Mouse (Mus musculus) stomach, postnatal 0 days (tissue): ENCODE results near the gene Gm10337. TPM values are rescaled to one million over a fixed set of nuclear protein-coding genes. Genes with fewer than 3 reads are reported as not detected.
A peak's percentile ranks its signal among the peaks of the same experiment; 100 is the strongest.

Experiments
- ATAC-seq: fragments of 200-750 bp; cut with Nextera tagmentation; 2 replicates; pipeline ENCODE4 v1.8.0; 2017; ENCODE audit not compliant: low FRiP score, low TSS enrichment
- DNase-seq: peaks from one replicate; pipeline ENCODE4 v3.0.0-alpha.2; 2016; ENCODE audit warnings: low spot score
- H3K27ac ChIP-seq: fragments of 300-500 bp; sonication (generic); replicated peaks from 2 replicates; pipeline ENCODE4 v1.5.1; 2014; ENCODE audit warnings: mild to moderate bottlenecking, control low read depth
- H3K27me3 ChIP-seq: fragments of 300-500 bp; sonication (generic); 2 replicates; pipeline ENCODE4 v1.6.1; 2014; ENCODE audit warnings: low read length; ENCODE audit not compliant: control insufficient read depth, insufficient read depth
- H3K36me3 ChIP-seq: fragments of 300-500 bp; sonication (generic); 2 replicates; pipeline ENCODE4 v1.6.1; 2014; ENCODE audit warnings: low read length, mixed read lengths; ENCODE audit not compliant: control insufficient read depth, insufficient read depth
- H3K4me1 ChIP-seq: fragments of 300-500 bp; sonication (generic); replicated peaks from 2 replicates; pipeline ENCODE4 v1.6.1; 2014; ENCODE audit warnings: antibody characterized with exemption; ENCODE audit not compliant: control insufficient read depth, insufficient read depth
- H3K4me2 ChIP-seq: fragments of 300-500 bp; sonication (generic); replicated peaks from 2 replicates; pipeline ENCODE4 v1.6.1; 2014; ENCODE audit warnings: low read depth, mild to moderate bottlenecking, control low read depth, moderate library complexity
- H3K4me3 ChIP-seq: fragments of 300-500 bp; sonication (generic); 2 replicates; pipeline ENCODE4 v1.5.1; 2014; ENCODE audit warnings: low read depth, low read length, control low read depth
- H3K9ac ChIP-seq: fragments of 300-500 bp; sonication (generic); 2 replicates; pipeline ENCODE4 v1.6.1; 2014; ENCODE audit warnings: mild to moderate bottlenecking, low read length, control low read depth, mixed read lengths
- H3K9me3 ChIP-seq: fragments of 300-500 bp; sonication (generic); 2 replicates; pipeline ENCODE4 v1.6.1; 2016; ENCODE audit warnings: low read length; ENCODE audit not compliant: control insufficient read depth
- CTCF ChIP-seq: IDR thresholded peaks from 2 replicates; pipeline ENCODE4 v1.5.1; 2016; ENCODE audit warnings: antibody characterized with exemption, low read depth, mild to moderate bottlenecking, moderate library complexity
- EP300 ChIP-seq: optimal IDR thresholded peaks from 2 replicates; pipeline ENCODE3; 2016; ENCODE audit warnings: antibody characterized with exemption
- WGBS: fragments of 180-500 bp; shearing (Covaris S2); extraction: QIAGEN DNeasy Blood & Tissue Kit; methylation state at CpG from one replicate; pipeline ENCODE4 v1.1.7; 2014; 5-methylcytosine and 5-hydroxymethylcytosine counted together
- polyA plus RNA-seq: library from polyadenylated mRNA; unstranded; fragments of >200 nt; fragmentation: Nextera tagmentation; extraction: Ambion mirVana; gene quantifications from 2 replicates; pipeline ENCODE4 v1.2.1, GENCODE M21; 2015

The Gm10337 gene
- polyA plus RNA-seq, 1 experiment from 2014 or later: not detected

DNA sequence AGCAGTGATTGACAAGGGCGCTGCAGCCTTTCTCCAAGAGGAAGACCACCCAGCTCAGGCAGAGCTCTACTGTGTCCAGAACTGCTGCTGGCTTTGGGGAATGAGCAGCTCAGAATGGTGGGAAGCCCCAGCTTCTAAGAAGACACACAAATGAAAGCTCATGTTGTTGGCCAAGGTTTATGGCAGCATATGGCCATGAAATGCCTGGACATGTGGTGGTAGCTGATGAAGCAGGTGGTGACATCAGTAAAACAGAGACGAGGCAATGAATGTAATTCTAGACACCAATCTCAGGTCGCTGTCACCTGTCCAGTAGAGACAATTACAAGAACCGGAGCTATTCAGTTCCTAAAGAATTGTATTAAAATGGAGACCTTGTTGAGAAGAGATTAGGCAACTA, 41.3 kb downstream of the Gm10337 start:
- DNase-seq (no peak), ATAC-seq (no peak)
- 89% methylated on average over 4 of the region's 4 CpGs for WGBS
- no peak for TF ChIP-seq CTCF
- no peak for TF ChIP-seq EP300
- Histone ChIP-seq H3K27me3 (no peaks in the 10 kb centered on the region), H3K4me1 (no peaks in the 10 kb centered on the region), H3K4me3 (no peak overlapping the region), H3K9me3 (no peaks in the 10 kb centered on the region), H3K36me3 (peaks cover 20% of the 10 kb centered on the region), H3K9ac (no peak overlapping the region), H3K27ac (no peak overlapping the region), H3K4me2 (no peak overlapping the region)

DNA sequence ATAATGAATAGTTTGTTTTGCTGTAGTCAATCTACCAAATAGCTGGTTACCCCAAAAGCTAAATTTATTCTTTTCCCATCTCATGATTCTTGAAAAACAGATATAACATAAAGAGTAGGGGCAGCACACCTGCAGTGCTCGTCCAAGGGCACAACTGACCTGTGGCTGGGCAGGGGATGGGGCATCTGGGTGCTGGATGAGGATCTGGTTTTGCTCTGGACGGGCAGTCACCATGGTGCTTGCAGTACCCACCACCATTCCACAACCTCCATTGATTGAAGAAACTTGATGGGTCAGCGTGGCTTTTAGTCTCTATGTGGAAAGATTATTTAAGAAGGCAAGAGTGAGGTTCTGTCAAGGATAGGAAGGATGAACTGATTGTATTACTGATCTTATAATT, 42.7 kb downstream of the Gm10337 start:
- WGBS: 90% methylated on average over 3 of the region's 3 CpGs
- Histone ChIP-seq H3K4me2 (no peak overlapping the region), H3K9me3 (no peaks in the 10 kb centered on the region), H3K9ac (no peak overlapping the region), H3K4me3 (no peak overlapping the region), H3K27ac (no peak overlapping the region), H3K27me3 (no peaks in the 10 kb centered on the region), H3K4me1 (no peaks in the 10 kb centered on the region), H3K36me3 (peaks cover 24% of the 10 kb centered on the region)
- no peak for TF ChIP-seq CTCF
- no peak for TF ChIP-seq EP300
- DNase-seq (no peak), ATAC-seq (no peak)

- Histone ChIP-seq H3K4me3 (no peak overlapping the region), H3K27ac (no peak overlapping the region), H3K27me3 (no peaks in the 10 kb centered on the region), H3K36me3 (peaks cover 25% of the 10 kb centered on the region), H3K4me2 (no peak overlapping the region), H3K4me1 (no peaks in the 10 kb centered on the region), H3K9me3 (no peaks in the 10 kb centered on the region), H3K9ac (no peak overlapping the region)
- WGBS: 76% methylated on average over 3 of the region's 3 CpGs
- ATAC-seq: no peak
- DNase-seq: no peak
- TF ChIP-seq EP300: no peak
- no peak for TF ChIP-seq CTCF
Observed at GRCm38 (mm10) chr15:102546677-102547427, 43.3 kb downstream of the Gm10337 start.

GRCm38 (mm10) chr15:102547478-102547877, 44.0 kb downstream of the Gm10337 start:
- H3K4me2 ChIP-seq: no peak overlapping the region
- peaks cover 23% of the 10 kb centered on the region for H3K36me3 ChIP-seq
- H3K9me3 ChIP-seq: no peaks in the 10 kb centered on the region
- WGBS: 89% methylated on average over 3 of the region's 3 CpGs
- ATAC-seq (no peak), DNase-seq (no peak)
- H3K27me3 ChIP-seq: no peaks in the 10 kb centered on the region
- TF ChIP-seq CTCF: no peak
- no peak overlapping the region for H3K27ac ChIP-seq
- no peak overlapping the region for H3K9ac ChIP-seq
- H3K4me3 ChIP-seq: no peak overlapping the region
- H3K4me1 ChIP-seq: no peaks in the 10 kb centered on the region

GRCm38 (mm10) chr15:102552599-102552998, 49.1 kb downstream of the Gm10337 start:
- H3K9me3 ChIP-seq: no peaks in the 10 kb centered on the region
- H3K27me3 ChIP-seq: no peaks in the 10 kb centered on the region
- H3K36me3 ChIP-seq: peaks cover 19% of the 10 kb centered on the region
- no peak overlapping the region for H3K4me2 ChIP-seq
- DNase-seq: no peak
- ATAC-seq: no peak
- no peak overlapping the region for H3K27ac ChIP-seq
- H3K9ac ChIP-seq: no peak overlapping the region
- no peak overlapping the region for H3K4me3 ChIP-seq
- WGBS: 98% methylated on average over 5 of the region's 5 CpGs
- no peaks in the 10 kb centered on the region for H3K4me1 ChIP-seq
- 0 out of 2 replicates have a peak, but pooled peaks have one; percentile 12 for TF ChIP-seq CTCF
- no peak for TF ChIP-seq EP300

Other genes starting within 250 kb of the Gm10337 start
- 27.2 and 34.6 TPM in 2 replicates for gene Rarg, start 246.2 kb upstream of the Gm10337 start, polyA plus RNA-seq
- 0.10 and 0.12 TPM in 2 replicates for gene Gm9918, start 233.2 kb upstream of the Gm10337 start, polyA plus RNA-seq
- 81.6 and 83.6 TPM in 2 replicates for gene Mfsd5, start 224.3 kb upstream of the Gm10337 start, polyA plus RNA-seq
- 2.2 and 4.0 TPM in 2 replicates for gene Espl1, start 207.5 kb upstream of the Gm10337 start, polyA plus RNA-seq
- 321 and 336 TPM in 2 replicates for gene Pfdn5, start 177.6 kb upstream of the Gm10337 start, polyA plus RNA-seq
- gene Myg1, start 172.0 kb upstream of the Gm10337 start, polyA plus RNA-seq: 39.7 and 44.8 TPM in 2 replicates
- gene Aaas, start 153.0 kb upstream of the Gm10337 start, polyA plus RNA-seq: 21.1 and 21.7 TPM in 2 replicates
- 0.40 and 0.41 TPM in 2 replicates for gene Sp7, start 136.5 kb upstream of the Gm10337 start, polyA plus RNA-seq
- 4.4 and 4.7 TPM in 2 replicates for gene Sp1, start 97.6 kb upstream of the Gm10337 start, polyA plus RNA-seq
- 0.42 and 0.80 TPM in 2 replicates for gene Amhr2, start 58.4 kb upstream of the Gm10337 start, polyA plus RNA-seq
- 339 and 365 TPM in 2 replicates for gene Prr13, start 44.7 kb upstream of the Gm10337 start, polyA plus RNA-seq
- 90.7 and 96.2 TPM in 2 replicates for gene Pcbp2, start 33.2 kb upstream of the Gm10337 start, polyA plus RNA-seq
- 3.3 and 3.9 TPM in 2 replicates for gene Map3k12, start 13.3 kb downstream of the Gm10337 start, polyA plus RNA-seq
- gene Tarbp2, start 14.5 kb downstream of the Gm10337 start, polyA plus RNA-seq: 41.7 and 44.3 TPM in 2 replicates
- gene Npff, start 21.2 kb downstream of the Gm10337 start, polyA plus RNA-seq: 1.1 and 1.3 TPM in 2 replicates
- not detected in 2 replicates for gene Gm28047, start 121.3 kb downstream of the Gm10337 start, polyA plus RNA-seq
- gene Atf7, start 121.7 kb downstream of the Gm10337 start, polyA plus RNA-seq: 17.0 and 17.3 TPM in 2 replicates
- 66.6 and 71.4 TPM in 2 replicates for gene Atp5g2, start 168.6 kb downstream of the Gm10337 start, polyA plus RNA-seq
- gene Calcoco1, start 218.5 kb downstream of the Gm10337 start, polyA plus RNA-seq: 25.5 and 27.6 TPM in 2 replicates